ENCODE assay signal across 8 mouse cellular contexts in the genomic region with DNA sequence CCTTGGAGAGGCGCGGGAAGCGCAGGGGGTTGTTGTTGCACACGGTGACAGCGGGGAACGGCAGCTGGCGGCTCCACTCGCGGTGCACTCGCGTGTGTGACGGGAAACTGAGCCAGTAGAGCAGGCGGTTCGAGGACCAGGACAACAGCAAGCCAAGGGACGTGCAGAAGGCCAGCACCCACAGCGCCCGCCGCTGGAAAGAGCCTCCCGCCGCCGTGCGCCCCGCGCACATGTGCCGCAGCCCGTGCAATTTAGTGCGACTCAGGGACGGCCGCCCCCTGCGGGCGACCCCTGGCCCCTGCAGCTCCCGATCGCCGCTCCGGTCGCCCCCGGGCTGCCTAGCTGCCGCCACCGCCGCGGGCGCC.
DNase-seq lines count a peak whose midpoint lies in the region; ATAC-seq and TF ChIP-seq lines count a peak whose summit lies in the region.

No protein-coding gene starts in this region.

- peaks cover 29% of the 10 kb centered on the region for H3K4me1 ChIP-seq in embryonic facial prominence, embryonic 10.5 days
- peaks cover 13% of the 10 kb centered on the region for H3K4me1 ChIP-seq in heart, embryonic 16.5 days (ENCODE audit: control insufficient read depth, insufficient read depth, low read length)
- H3K4me1 ChIP-seq in midbrain, embryonic 10.5 days = peaks cover 29% of the 10 kb centered on the region
- 0 out of 2 replicates have a peak, but pooled peaks cover 2% of the 10 kb centered on the region for H3K4me1 ChIP-seq in stomach, postnatal 0 days (replicated peaks; ENCODE audit: control insufficient read depth, insufficient read depth)

- peak; percentile 9 for DNase-seq in gastrocnemius, adult 18-20 months (ENCODE audit: low spot score)
- no peak for DNase-seq in gastrocnemius, postnatal 25 days
- peak; percentile 61 for DNase-seq in R1 (ENCODE audit: low read depth, low spot score)
- DNase-seq in embryonic facial prominence, embryonic 10.5 days (ENCODE audit: low spot score) = peak; percentile 79
- peak; percentile 63 to 67 for DNase-seq in layer of hippocampus, postnatal 25 days (ENCODE audit: extremely low spot score in 1 of 2, low spot score in 1 of 2)
- DNase-seq in midbrain, embryonic 10.5 days (ENCODE audit: low spot score) = peak; percentile 76
- DNase-seq in stomach, postnatal 0 days (ENCODE audit: low spot score) = no peak

- H3K4me3 ChIP-seq in embryonic facial prominence, embryonic 10.5 days = peak overlapping the region; percentile 72
- H3K4me3 ChIP-seq in heart, embryonic 16.5 days (ENCODE audit: low read length) = peak overlapping the region; percentile 56
- peak overlapping the region; percentile 75 for H3K4me3 ChIP-seq in midbrain, embryonic 10.5 days
- H3K4me3 ChIP-seq in stomach, postnatal 0 days (ENCODE audit: low read depth, low read length) = peak overlapping the region; percentile 45

- H3K27ac ChIP-seq in embryonic facial prominence, embryonic 10.5 days (replicated peaks) = peak overlapping the region; percentile 57
- no peak overlapping the region for H3K27ac ChIP-seq in heart, embryonic 16.5 days (ENCODE audit: low read length)
- H3K27ac ChIP-seq in midbrain, embryonic 10.5 days (replicated peaks) = peak overlapping the region; percentile 83
- H3K27ac ChIP-seq in stomach, postnatal 0 days (replicated peaks) = no peak overlapping the region

- ATAC-seq in heart, embryonic 16.5 days (replicated peaks; ENCODE audit: extremely low read depth, insufficient read depth, low FRiP score) = peak; percentile 37; the same call in 1 of the 2 replicates
- peak; percentile 33; the same call in 1 of the 2 replicates for ATAC-seq in stomach, postnatal 0 days (ENCODE audit: low FRiP score, low TSS enrichment)

- H3K36me3 ChIP-seq in embryonic facial prominence, embryonic 10.5 days (replicated peaks) = no peaks in the 10 kb centered on the region
- H3K36me3 ChIP-seq in heart, embryonic 16.5 days (ENCODE audit: control insufficient read depth, insufficient read depth) = no peaks in the 10 kb centered on the region
- H3K36me3 ChIP-seq in midbrain, embryonic 10.5 days = no peaks in the 10 kb centered on the region
- H3K36me3 ChIP-seq in stomach, postnatal 0 days (ENCODE audit: control insufficient read depth, insufficient read depth, low read length) = no peaks in the 10 kb centered on the region

- peak overlapping the region; percentile 83 for H3K4me2 ChIP-seq in heart, embryonic 16.5 days (ENCODE audit: low read depth, low read length)
- peak overlapping the region; percentile 67 for H3K4me2 ChIP-seq in stomach, postnatal 0 days (replicated peaks; ENCODE audit: low read depth)

- TF ChIP-seq EP300 in stomach, postnatal 0 days (optimal IDR thresholded peaks at IDR 0.05) = no peak

- peak; percentile 45 for TF ChIP-seq CTCF in stomach, postnatal 0 days (IDR thresholded peaks at IDR 0.05; ENCODE audit: low read depth)

- peaks cover 82% of the 10 kb centered on the region for H3K27me3 ChIP-seq in embryonic facial prominence, embryonic 10.5 days (replicated peaks; ENCODE audit: low read depth, poor library complexity, severe bottlenecking)
- peaks cover 65% of the 10 kb centered on the region for H3K27me3 ChIP-seq in heart, embryonic 16.5 days (ENCODE audit: control insufficient read depth, insufficient read depth, low read length)
- peaks cover 70% of the 10 kb centered on the region for H3K27me3 ChIP-seq in midbrain, embryonic 10.5 days (ENCODE audit: low read depth, poor library complexity, severe bottlenecking)
- H3K27me3 ChIP-seq in stomach, postnatal 0 days (ENCODE audit: control insufficient read depth, insufficient read depth, low read length) = peaks cover 12% of the 10 kb centered on the region; the same call in 1 of the 2 replicates

- no peaks in the 10 kb centered on the region for H3K9me3 ChIP-seq in embryonic facial prominence, embryonic 10.5 days
- no peaks in the 10 kb centered on the region for H3K9me3 ChIP-seq in heart, embryonic 16.5 days (replicated peaks; ENCODE audit: control insufficient read depth, low read length)
- no peaks in the 10 kb centered on the region for H3K9me3 ChIP-seq in midbrain, embryonic 10.5 days (replicated peaks)
- H3K9me3 ChIP-seq in stomach, postnatal 0 days (ENCODE audit: control insufficient read depth, low read length) = no peaks in the 10 kb centered on the region

- H3K9ac ChIP-seq in heart, embryonic 16.5 days (ENCODE audit: low read length) = 0 out of 2 replicates have a peak overlapping the region, but pooled peaks have one; percentile 3
- H3K9ac ChIP-seq in stomach, postnatal 0 days (ENCODE audit: low read length) = 0 out of 2 replicates have a peak overlapping the region, but pooled peaks have one; percentile 27

- under 1% methylated on average over 42 of the region's 42 CpGs for WGBS in embryonic facial prominence, embryonic 10.5 days
- under 1% methylated on average over 36 of the region's 42 CpGs for WGBS in heart, embryonic 16.5 days
- under 1% methylated on average over 42 of the region's 42 CpGs for WGBS in midbrain, embryonic 10.5 days
- WGBS in stomach, postnatal 0 days = under 1% methylated on average over 42 of the region's 42 CpGs

Comparison
In these comparisons a context has a peak if more than half of its experiments do, and no peak if none do; other contexts are left out.
1. DNase-seq: peak in gastrocnemius, adult 18-20 months (single experiment), R1 (single experiment), embryonic facial prominence, embryonic 10.5 days (single experiment), layer of hippocampus, postnatal 25 days (2 of 2) and midbrain, embryonic 10.5 days (single experiment); none in gastrocnemius, postnatal 25 days (single experiment) and stomach, postnatal 0 days (single experiment).
2. H3K27ac ChIP-seq: peak in embryonic facial prominence, embryonic 10.5 days (single experiment) and midbrain, embryonic 10.5 days (single experiment); none in heart, embryonic 16.5 days (single experiment) and stomach, postnatal 0 days (single experiment).
3. Peak in every context shown above with its lines, with median percentiles within 50 percentile points of each other: H3K4me3 ChIP-seq.